Mouse (Mus musculus): ENCODE measurements at regions not wholly inside any gene's neighbourhood (a gene's known extent, or its start where the extent isn't known, plus 50 kb on each side); places are given as distances from the start of the nearest gene placed in this dataset.
"Not testable (repeated sequence)": the region's sequence is repeated elsewhere in the genome, so short reads cannot be mapped to it uniquely, and the experiment has no call there.

- DNase-seq (ENCODE audit: low read depth, low spot score), result peak; percentile 2
Observed at GRCm38 (mm10) chrX:15322207-15322839, 1111.4 kb downstream of the H2al1n start.

GRCm38 (mm10) chrX:15322958-15323357 lies 1112.0 kb downstream of the H2al1n start:
- DNase-seq (ENCODE audit: low read depth, low spot score), result no peak
- 54% methylated on average over 5 of the region's 5 CpGs for WGBS

More at GRCm38 (mm10) chrX:15322207-15322839, 1111.4 kb downstream of the H2al1n start:
- WGBS, result 6% methylated on average over 7 of the region's 7 CpGs

GRCm38 (mm10) chrX:15365135-15365534 lies 1154.2 kb downstream of the H2al1n start:
- not testable (repeated sequence) for DNase-seq (ENCODE audit: low read depth, low spot score)
- 81% methylated on average over 6 of the region's 6 CpGs for WGBS

Data from large intestine, adult 2 months (tissue).